Mouse (Mus musculus) embryonic fibroblast, embryonic 13.5 days (primary cell): ENCODE measurements at regions not wholly inside any gene's neighbourhood (a gene's known extent, or its start where the extent isn't known, plus 50 kb on each side); places are given as distances from the start of the nearest gene placed in this dataset.

Experiments used
- H3K27ac ChIP-seq: 2 replicates; pipeline ENCODE4 v1.5.1; 2012; ENCODE audit warnings: low read length, control low read depth, inconsistent platforms; ENCODE audit not compliant: insufficient read depth
- H3K4me1 ChIP-seq: 2 replicates; pipeline ENCODE4 v1.6.1; 2011; ENCODE audit warnings: low read length; ENCODE audit not compliant: control insufficient read depth, insufficient read depth
- H3K4me3 ChIP-seq: 2 replicates; pipeline ENCODE4 v1.5.1; 2011; ENCODE audit warnings: mild to moderate bottlenecking, control low read depth, low read length; ENCODE audit not compliant: insufficient read depth
- CTCF ChIP-seq: IDR thresholded peaks from 2 replicates; pipeline ENCODE4 v1.5.1; 2011; ENCODE audit warnings: mild to moderate bottlenecking, control low read depth, low read length, moderate library complexity, borderline replicate concordance; ENCODE audit not compliant: insufficient read depth
- POLR2A ChIP-seq: IDR thresholded peaks from 2 replicates; pipeline ENCODE4 v1.6.1; 2011; ENCODE audit warnings: low read depth, mild to moderate bottlenecking, control low read depth, low read length, moderate library complexity

DNA sequence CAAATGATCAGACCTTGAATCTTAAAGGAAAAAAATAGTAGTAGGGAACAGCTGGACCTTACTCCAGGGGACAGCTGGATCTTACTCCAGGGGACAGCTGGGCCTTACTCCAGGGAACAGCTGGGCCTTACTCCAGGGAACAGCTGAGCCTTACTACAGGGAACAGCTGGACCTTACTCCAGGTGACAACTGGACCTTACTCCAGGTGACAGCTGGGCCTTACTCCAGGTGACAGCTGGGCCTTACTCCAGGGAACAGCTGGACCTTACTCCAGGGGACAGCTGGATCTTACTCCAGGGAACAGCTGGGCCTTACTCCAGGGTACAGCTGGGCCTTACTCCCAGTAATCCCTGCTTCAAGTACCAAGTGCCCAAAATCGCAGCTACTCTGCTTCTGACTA is 178.3 kb upstream of the Zfp637 start:
- H3K4me3 ChIP-seq = no peak overlapping the region
- TF ChIP-seq POLR2A (no peak), CTCF (no peak)
- H3K4me1 ChIP-seq = no peaks in the 10 kb centered on the region
- no peak overlapping the region for H3K27ac ChIP-seq

GRCm38 (mm10) chr6:117670337-117670736 is 170.6 kb upstream of the Zfp637 start:
- Histone ChIP-seq H3K4me3 (no peak overlapping the region), H3K27ac (no peak overlapping the region), H3K4me1 (peaks cover 3% of the 10 kb centered on the region; the same call in 1 of the 2 replicates)
- no peak for TF ChIP-seq POLR2A
- TF ChIP-seq CTCF = no peak

DNA sequence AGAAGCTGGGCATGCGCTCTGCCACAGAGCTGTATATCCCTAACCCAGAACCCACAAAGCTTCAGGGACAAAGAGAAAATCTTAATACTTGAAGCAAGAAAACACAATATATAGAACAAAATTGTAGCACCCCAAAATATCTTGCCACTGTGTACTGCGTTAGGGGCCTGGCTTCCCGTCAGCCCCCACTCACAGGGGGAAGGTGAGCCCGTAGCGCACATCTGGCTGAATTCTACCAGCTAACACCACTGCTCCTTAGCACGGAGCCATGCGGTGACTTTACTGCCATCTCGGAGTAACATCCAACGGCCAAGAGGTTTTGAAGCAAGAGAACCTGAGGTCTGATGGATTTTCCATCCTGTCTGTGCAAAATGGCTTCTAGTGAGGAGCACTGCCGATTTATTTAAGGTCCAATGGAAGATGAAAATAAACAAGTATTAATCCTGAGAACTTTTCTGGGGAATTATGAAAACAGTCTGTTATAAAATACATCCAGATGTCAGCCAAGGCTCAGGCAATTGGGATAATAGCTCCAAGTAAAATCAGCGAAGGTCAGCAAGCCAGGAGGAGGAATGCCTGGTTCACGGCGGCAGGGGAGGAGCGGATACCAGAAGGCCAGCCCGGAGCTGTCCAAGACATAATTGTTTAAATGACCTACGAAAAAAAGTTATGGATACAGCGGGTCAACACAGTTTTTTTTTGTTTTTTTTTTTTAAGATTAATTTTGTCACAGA is 170.0 kb upstream of the Zfp637 start:
- H3K27ac ChIP-seq = no peak overlapping the region
- TF ChIP-seq CTCF = no peak
- TF ChIP-seq POLR2A = no peak
- H3K4me3 ChIP-seq = no peak overlapping the region

GRCm38 (mm10) chr6:117675059-117675800 is 165.8 kb upstream of the Zfp637 start:
- no peak overlapping the region for H3K27ac ChIP-seq
- no peak overlapping the region for H3K4me3 ChIP-seq
- TF ChIP-seq CTCF (peak; percentile 86), POLR2A (no peak)
- peaks cover 5% of the 10 kb centered on the region; the same call in 1 of the 2 replicates for H3K4me1 ChIP-seq

More for the DNA sequence above, 170.0 kb upstream of the Zfp637 start:
- peaks cover 3% of the 10 kb centered on the region; the same call in 1 of the 2 replicates for H3K4me1 ChIP-seq

GRCm38 (mm10) chr6:117676064-117676821 is 164.7 kb upstream of the Zfp637 start:
- TF ChIP-seq CTCF (no peak), POLR2A (no peak)
- H3K27ac ChIP-seq = no peak overlapping the region
- no peak overlapping the region for H3K4me3 ChIP-seq
- H3K4me1 ChIP-seq = 0 out of 2 replicates have a peak, but pooled peaks cover 3% of the 10 kb centered on the region

DNA sequence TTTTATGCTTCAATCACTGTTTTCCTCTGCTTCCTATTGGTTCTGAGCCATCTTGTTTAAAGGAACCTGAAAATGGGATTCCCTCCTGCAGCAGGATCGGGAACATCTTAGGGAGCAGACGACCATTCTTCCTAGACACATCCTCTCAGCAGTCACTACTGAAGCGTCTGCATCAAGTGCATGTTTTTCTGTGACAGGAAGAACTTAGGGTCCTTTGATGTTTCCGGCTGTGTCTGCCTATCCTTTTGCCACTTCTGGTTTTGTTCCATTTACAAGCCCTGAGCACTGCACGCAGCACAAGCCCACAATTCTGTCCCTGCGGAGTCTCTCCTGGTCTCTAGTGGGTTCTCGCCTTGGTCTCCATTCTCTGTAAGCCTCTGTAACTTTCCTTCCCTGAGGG is 163.9 kb upstream of the Zfp637 start:
- Histone ChIP-seq H3K27ac (no peak overlapping the region), H3K4me3 (no peak overlapping the region), H3K4me1 (0 out of 2 replicates have a peak, but pooled peaks cover 3% of the 10 kb centered on the region)
- TF ChIP-seq CTCF = no peak
- no peak for TF ChIP-seq POLR2A

- H3K4me3 ChIP-seq = no peak overlapping the region
- TF ChIP-seq POLR2A (no peak), CTCF (no peak)
- H3K4me1 ChIP-seq = 0 out of 2 replicates have a peak, but pooled peaks cover 3% of the 10 kb centered on the region
- no peak overlapping the region for H3K27ac ChIP-seq
These were observed 163.2 kb upstream of the Zfp637 start for GRCm38 (mm10) chr6:117677821-117678220.

DNA sequence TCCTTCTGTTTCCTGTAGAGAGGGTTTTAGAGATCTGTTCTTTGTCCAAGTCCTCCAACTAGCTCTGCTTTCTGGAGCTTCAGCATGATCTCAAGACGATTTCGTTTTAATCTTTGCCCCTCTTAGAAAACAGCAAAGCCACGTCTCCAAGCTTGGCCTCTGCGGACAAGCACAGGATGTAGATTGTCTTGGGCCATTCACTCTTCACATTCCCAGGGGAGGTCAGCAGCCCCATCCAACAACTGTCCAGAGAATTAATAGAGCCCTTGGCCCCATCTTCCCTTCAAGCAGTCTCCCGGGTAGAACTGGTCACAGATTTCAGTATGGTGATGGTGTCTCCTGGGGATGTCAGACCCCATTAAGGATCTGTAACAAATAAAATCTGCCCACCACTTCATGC is 162.7 kb upstream of the Zfp637 start:
- no peak overlapping the region for H3K27ac ChIP-seq
- no peak overlapping the region for H3K4me3 ChIP-seq
- TF ChIP-seq POLR2A (no peak), CTCF (no peak)
- H3K4me1 ChIP-seq = 0 out of 2 replicates have a peak, but pooled peaks cover 3% of the 10 kb centered on the region

DNA sequence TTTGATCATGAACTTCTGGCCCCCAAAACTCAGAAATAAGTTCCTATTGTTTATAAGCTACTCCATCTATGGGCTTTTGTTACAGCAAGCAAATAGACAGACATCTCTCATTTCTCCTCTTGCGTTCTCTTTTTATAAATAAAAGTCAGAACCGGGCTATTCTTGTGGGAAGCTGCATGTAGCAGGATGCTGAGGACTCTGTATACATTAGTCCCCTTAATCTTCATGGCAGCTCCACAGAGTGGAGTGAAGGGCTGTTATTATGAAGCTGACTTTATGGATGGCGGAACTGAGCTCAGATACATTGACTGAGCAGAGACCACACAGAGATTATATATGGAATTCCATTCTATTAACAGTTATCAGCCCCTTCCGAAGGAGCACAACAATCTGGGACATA is 162.1 kb upstream of the Zfp637 start:
- Histone ChIP-seq H3K4me1 (0 out of 2 replicates have a peak, but pooled peaks cover 3% of the 10 kb centered on the region), H3K4me3 (no peak overlapping the region), H3K27ac (no peak overlapping the region)
- TF ChIP-seq CTCF (no peak), POLR2A (no peak)

GRCm38 (mm10) chr6:117686212-117686611 is 154.8 kb upstream of the Zfp637 start:
- Histone ChIP-seq H3K4me1 (no peaks in the 10 kb centered on the region), H3K4me3 (no peak overlapping the region), H3K27ac (no peak overlapping the region)
- TF ChIP-seq POLR2A (no peak), CTCF (no peak)
